Mouse (Mus musculus) cerebellum, postnatal 25 days (tissue): Measurements from ENCODE around the gene Phldb2.

ENCODE experiments used
- DNase-seq, 2 experiments: peaks; one replicate each; pipeline ENCODE4 v3.0.0; 2021; ENCODE audit warnings: mixed read lengths in 2 of 2

Phldb2 gene

GRCm38 (mm10) chr16:45789311-45789710, 164.1 kb downstream of the Phldb2 start:
- no peak for DNase-seq

DNA sequence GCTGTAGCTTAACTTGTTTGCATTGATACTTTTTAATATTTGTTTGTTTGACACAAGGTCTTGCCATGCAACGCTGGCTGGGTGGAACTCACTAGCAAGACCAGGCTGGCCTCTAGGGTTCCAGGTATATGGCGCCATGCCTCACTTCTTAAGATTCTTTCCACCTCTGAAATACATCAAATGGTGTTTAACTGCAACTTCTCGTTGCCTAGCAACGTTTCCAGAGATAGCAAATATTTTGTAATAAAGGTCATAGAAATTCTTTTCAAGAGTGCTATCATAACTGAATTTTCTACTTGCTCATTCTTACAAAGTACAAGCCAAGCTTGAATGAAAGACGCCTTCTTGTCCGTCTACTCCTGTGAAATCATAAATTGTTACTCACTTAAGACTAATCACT, 165.7 kb downstream of the Phldb2 start:
- DNase-seq: no peak

DNA sequence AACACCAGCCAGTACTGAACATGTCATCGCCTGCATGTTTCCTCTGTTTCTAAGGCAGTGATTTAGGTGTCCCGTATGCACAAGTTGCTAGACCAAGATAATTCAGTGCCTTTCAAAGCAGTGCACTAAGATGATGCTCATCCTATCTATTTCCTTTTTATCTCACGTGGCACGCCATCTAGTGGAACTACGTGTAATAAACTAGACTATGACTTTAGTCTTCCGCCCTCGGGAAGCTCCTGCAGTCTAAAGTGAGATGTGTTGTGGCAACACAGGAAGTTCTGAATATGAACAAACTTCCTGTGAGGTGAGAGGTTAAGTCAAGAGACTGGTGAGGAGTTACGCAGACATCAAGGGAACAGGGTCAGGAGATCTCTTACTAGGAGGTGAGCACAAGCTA, 166.8 kb downstream of the Phldb2 start:
- peak in 1 of 2 experiments; percentile 44 for DNase-seq

GRCm38 (mm10) chr16:45780001-45780400, 173.4 kb downstream of the Phldb2 start:
- DNase-seq: no peak

GRCm38 (mm10) chr16:45774813-45775212, 178.6 kb downstream of the Phldb2 start:
- DNase-seq: no peak

DNA sequence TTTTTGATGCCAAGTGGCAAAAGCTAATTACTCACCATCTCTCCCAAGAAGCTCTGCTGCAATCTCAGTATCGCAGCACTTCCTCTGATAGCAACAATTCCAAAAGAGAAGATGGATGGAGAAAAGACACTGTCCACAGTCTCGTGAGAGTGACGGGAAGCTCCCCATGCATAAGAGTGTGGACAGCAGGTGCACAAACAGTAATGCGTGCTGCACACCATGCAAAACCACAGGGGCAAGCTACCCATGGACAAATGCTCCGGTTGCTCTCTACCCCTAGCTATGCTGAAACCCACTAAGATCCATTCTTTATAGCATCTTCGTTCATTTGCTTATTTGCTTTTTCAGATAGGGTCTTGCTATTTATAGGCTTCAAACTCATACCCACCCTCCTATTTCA, 182.5 kb downstream of the Phldb2 start:
- no peak for DNase-seq

GRCm38 (mm10) chr16:45767853-45768640, 185.4 kb downstream of the Phldb2 start:
- DNase-seq: peak; percentile 81 to 82

- no peak for DNase-seq
These were observed 186.0 kb downstream of the Phldb2 start for GRCm38 (mm10) chr16:45767434-45767833.

- DNase-seq: no peak
These were observed 187.4 kb downstream of the Phldb2 start for GRCm38 (mm10) chr16:45765801-45766494.

DNA sequence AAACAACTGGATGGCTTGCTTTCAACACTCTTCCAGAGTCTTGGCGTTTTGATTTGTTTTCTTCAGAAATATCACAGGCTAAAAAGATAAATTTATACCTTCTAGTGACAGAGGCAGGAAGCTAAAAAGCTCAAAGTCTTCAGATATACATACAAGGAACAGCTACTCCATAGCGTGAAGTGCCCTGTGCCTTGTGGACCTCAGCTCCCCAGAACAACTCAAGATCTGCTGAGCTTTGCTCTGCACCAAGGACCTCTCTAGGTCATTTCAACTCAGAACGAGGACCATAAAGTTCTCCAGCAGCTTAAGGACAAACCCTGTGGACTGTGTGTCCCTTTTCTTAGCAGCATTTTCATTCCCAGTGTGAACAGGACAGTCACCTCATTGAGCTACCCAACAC, 188.3 kb downstream of the Phldb2 start:
- DNase-seq: no peak

DNA sequence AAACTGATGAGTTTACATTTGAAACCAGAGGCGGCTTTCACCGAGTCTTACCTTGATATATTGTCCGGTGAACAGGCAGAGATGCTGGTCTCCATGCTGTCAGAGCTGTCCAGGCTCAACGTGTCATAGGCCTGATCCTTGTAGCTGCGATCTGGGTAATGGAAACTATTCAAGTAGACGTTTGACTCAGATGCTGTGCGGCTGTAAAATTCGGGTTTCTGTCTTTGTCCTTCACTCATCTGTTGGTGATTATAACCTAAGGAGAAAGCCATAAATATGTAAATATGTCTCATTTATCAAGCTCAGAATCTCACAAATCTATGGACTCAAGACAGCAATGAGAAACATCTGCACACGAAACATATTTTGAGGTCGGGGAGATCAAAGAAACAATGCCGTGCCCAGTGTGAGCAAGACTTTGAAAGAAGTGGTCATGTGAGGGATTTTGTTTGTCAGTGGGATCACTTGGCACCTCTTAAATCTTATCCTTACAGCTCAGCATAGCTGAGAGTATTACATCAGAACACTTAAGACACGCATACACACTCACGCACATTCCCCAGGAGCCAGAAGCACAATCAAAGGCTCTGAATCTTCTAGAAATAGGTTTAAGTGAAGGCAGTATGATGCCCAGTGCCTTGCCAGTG, 190.4 kb downstream of the Phldb2 start:
- DNase-seq: no peak

DNA sequence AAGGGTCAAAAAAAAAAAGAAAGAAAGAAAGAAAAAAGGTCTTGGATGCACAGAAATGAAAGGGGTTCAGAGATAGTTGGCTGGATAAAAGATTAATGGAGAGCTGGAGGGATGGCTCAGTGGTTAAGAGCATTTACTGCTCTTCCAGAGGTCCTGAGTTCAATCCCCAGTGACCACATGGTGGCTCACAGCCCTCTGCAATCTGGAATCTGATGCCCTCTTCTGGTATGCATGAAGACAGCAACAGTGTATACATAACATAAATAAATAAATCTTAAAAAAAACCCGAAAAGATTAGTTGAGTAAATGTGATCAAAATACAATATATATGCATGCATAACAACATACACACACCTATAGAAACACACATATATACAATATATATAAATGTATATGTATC, 192.0 kb downstream of the Phldb2 start:
- DNase-seq: no peak

GRCm38 (mm10) chr16:45758726-45759269, 194.6 kb downstream of the Phldb2 start:
- no peak for DNase-seq

DNA sequence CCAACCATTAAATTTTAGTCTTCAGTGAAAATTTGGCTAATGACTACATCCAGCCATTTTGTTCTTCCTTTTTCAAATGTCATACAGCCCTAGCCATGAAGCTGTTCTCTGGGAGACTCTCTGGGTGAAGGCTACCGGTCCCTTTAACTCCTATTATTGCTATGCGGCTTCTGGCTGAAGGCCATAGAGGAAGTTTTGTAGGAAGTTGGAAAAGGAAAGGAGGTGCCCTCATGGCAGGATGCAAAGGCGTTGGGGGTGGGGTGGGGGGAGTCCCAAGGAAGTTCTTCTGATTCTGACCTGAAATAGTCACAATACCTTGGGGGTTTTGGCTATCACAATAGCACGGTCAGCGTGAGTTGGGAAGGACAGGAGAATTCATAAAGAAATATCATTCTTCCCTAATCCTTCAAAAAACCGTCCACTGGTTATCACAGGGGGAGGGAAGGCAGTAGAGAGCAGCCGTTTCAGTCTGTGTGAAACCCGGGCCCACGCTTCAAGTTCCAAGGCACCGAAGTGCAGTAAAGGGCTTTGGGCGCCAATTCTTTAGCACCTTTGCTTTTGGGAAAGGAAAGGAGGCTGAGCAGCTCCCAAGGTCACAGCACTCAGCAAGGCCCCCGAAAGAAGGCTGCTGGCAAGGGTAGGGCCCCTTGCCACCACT, 195.8 kb downstream of the Phldb2 start:
- no peak for DNase-seq

DNA sequence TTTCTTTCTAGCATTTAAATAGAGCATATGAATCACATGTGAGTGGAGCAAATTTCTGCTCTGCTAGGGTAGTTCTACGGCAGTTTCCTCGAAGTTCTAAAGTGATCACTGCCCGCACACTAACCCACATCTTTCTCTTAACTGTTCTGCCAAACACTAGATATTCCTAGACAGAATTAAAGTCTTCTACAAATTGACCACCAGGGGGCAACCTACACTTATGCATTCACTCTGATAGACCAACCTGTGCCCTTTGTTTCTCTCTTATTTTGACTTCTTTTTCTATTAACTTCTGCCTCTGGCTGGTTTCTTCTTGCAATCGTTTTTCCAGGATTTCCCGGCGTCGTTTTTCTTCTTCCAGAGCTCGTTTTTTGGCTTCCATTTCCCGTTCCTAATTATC, 196.5 kb downstream of the Phldb2 start:
- DNase-seq: peak in 1 of 2 experiments; percentile 60

DNA sequence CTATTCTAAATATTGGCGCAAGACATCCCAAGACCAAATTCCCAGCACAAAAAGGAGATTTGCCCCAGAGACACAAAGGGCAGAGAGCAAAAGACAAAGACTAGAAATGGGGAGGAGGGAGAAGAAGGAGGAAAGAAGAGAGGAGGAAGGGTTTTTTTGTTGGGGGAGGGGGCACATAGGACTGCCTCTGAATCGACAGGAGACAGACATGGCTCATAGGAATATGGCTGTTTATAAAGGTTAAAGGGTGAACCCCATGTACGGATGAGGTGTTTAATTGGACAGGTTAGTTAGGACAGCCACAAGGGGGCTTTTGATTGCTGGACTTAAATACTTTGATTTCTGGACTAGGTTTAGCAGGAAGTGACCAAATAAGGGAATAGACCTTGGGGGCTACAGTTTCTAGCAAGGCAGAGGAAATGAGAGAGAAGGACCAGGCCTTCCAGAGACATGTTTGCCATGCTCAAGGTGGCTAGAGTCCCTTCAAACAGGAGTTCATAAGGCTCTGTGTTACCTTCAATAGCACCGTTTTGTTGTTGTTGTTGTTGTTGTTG, 209.7 kb downstream of the Phldb2 start:
- DNase-seq: no peak

- peak; percentile 99 to 100 for DNase-seq
These were observed 210.6 kb downstream of the Phldb2 start, which contains the start of gene Abhd10 for GRCm38 (mm10) chr16:45742615-45743476. Gene Abhd10 (minus strand): TSS chr16:45742955.

- no peak for DNase-seq
These were observed 215.5 kb downstream of the Phldb2 start for GRCm38 (mm10) chr16:45737880-45738279.

DNA sequence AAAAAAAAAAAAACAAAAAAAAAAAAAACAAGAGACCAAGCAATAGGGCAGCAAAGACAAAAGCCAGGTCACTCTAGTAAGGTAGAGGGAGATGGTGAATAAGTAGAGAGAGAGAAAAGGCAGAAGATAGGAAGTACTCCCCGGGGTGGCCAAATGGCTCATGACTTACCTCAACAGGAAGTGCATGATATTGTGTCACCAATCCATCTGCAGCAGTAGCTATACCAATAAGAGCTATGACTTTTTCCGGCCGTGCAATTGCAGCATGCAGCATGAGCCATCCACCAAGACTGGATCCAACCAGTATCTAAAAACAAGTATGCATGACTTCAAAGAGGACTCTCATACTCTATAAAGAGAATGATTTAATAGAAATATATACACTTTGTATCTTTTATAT, 216.7 kb downstream of the Phldb2 start:
- DNase-seq: no peak

- DNase-seq: no peak
These were observed 224.2 kb downstream of the Phldb2 start for GRCm38 (mm10) chr16:45729163-45729562.

GRCm38 (mm10) chr16:45724742-45725102, 228.7 kb downstream of the Phldb2 start:
- peak in 1 of 2 experiments; percentile 76 for DNase-seq
